Mouse (Mus musculus) midbrain, postnatal 0 days (tissue): ENCODE results near the gene Rbm25. TPM values are rescaled to one million over a fixed set of nuclear protein-coding genes. Genes with fewer than 3 reads are reported as not detected.
"Not testable (repeated sequence)": the region's sequence is repeated elsewhere in the genome, so short reads cannot be mapped to it uniquely, and the experiment has no call there.

ENCODE experiments used
- ATAC-seq: fragments of 200-750 bp; cut with Nextera tagmentation; 2 replicates; pipeline ENCODE4 v1.8.0; 2017; ENCODE audit warnings: moderate number of reproducible peaks, mild to moderate bottlenecking, moderate TSS enrichment, moderate library complexity; ENCODE audit not compliant: low FRiP score
- DNase-seq: peaks from one replicate; pipeline ENCODE4 v3.0.0-alpha.2; 2015; ENCODE audit warnings: low spot score
- H3K27ac ChIP-seq: fragments of 300-500 bp; sonication (generic); 2 replicates; pipeline ENCODE4 v1.5.1; 2014; ENCODE audit warnings: low read depth, mild to moderate bottlenecking, low read length, mixed read lengths
- H3K27me3 ChIP-seq: fragments of 300-500 bp; sonication (generic); 2 replicates; pipeline ENCODE4 v1.6.1; 2014; ENCODE audit warnings: low read length, control low read depth, mixed read lengths; ENCODE audit not compliant: insufficient read depth
- H3K36me3 ChIP-seq: fragments of 300-500 bp; sonication (generic); 2 replicates; pipeline ENCODE4 v1.6.1; 2014; ENCODE audit warnings: low read length, control low read depth, mixed read lengths; ENCODE audit not compliant: insufficient read depth
- H3K4me1 ChIP-seq: fragments of 300-500 bp; sonication (generic); 2 replicates; pipeline ENCODE4 v1.6.1; 2014; ENCODE audit warnings: mild to moderate bottlenecking, control low read depth, antibody characterized with exemption, low read length, mixed read lengths; ENCODE audit not compliant: insufficient read depth
- H3K4me2 ChIP-seq: fragments of 300-500 bp; sonication (generic); 2 replicates; pipeline ENCODE4 v1.6.1; 2014; ENCODE audit warnings: low read depth, mild to moderate bottlenecking, low read length, mixed read lengths; ENCODE audit not compliant: poor library complexity, severe bottlenecking
- H3K4me3 ChIP-seq: fragments of 300-500 bp; sonication (generic); 2 replicates; pipeline ENCODE4 v1.5.1; 2014; ENCODE audit warnings: low read depth, mild to moderate bottlenecking, low read length, moderate library complexity
- H3K9ac ChIP-seq: fragments of 300-500 bp; sonication (generic); replicated peaks from 2 replicates; pipeline ENCODE4 v1.6.1; 2014; ENCODE audit warnings: mild to moderate bottlenecking, low read length, moderate library complexity, mixed read lengths; ENCODE audit not compliant: poor library complexity, severe bottlenecking
- H3K9me3 ChIP-seq: fragments of 300-500 bp; sonication (generic); 2 replicates; pipeline ENCODE4 v1.6.1; 2016; ENCODE audit warnings: low read length, control low read depth
- CTCF ChIP-seq: IDR thresholded peaks from 2 replicates; pipeline ENCODE4 v1.5.1; 2016; ENCODE audit warnings: antibody characterized with exemption, mild to moderate bottlenecking
- WGBS: fragments of 180-500 bp; shearing (Covaris S2); extraction: QIAGEN DNeasy Blood & Tissue Kit; methylation state at CpG from one replicate; pipeline ENCODE4 v1.1.7; 2014; 5-methylcytosine and 5-hydroxymethylcytosine counted together
- polyA plus RNA-seq: library from polyadenylated mRNA; unstranded; fragments of >200 nt; fragmentation: Nextera tagmentation; extraction: Ambion mirVana; gene quantifications from 2 replicates; pipeline ENCODE4 v1.2.1, GENCODE M21; 2015
- total RNA-seq: library from RNA; depleted of rRNA; stranded (reverse); fragments of >200 nt; gene quantifications from 2 replicates; pipeline ENCODE4 v1.2.3, GENCODE M21; 2014

Rbm25 gene
- total and polyA plus RNA-seq, 2 experiments from 2014 or later = 68.2 to 231 TPM

DNA sequence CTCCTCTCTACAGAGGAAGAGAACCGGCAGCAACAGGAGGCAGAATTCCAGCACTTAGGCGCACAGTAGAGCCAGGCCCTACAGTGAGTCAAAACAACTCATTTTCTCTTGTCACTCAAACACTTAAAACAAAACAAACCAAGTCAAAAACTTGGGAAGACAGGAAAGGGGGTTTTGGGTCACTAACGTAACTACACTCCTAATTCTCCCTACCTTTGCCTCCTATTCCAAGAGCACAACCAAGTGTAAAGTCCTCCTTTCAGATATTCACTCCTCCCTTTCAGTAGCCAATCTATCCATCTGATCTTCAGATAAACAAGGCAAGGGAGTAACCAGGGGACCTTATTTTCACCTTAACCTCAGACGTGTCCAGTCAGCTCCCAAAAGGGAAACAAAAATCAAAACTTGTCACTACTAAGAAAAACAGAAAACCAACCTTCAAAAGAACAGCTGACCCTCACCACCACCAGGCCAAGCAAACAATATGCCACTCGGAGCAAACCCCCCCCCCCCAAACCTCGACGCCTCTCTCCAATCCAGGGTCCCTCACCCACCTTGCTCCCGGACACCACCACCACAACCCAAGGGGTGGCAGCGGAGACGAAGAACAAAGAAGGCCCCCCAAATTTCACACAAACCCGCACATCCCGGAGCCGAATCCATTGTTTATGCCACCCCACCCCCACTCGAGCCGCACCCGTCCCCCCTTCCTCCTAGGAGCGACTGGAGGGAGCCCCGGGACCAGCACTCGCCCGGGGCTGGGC, 34.7 kb upstream of the Rbm25 start:
- ATAC-seq (peak; percentile 34), DNase-seq (no peak)
- TF ChIP-seq CTCF = no peak
- Histone ChIP-seq H3K27ac (peak overlapping the region; percentile 90), H3K4me3 (peak overlapping the region; percentile 81), H3K4me2 (peak overlapping the region; percentile 65), H3K4me1 (no peaks in the 10 kb centered on the region; the same call in 1 of the 2 replicates), H3K36me3 (peaks cover 8% of the 10 kb centered on the region; the same call in 1 of the 2 replicates), H3K27me3 (no peaks in the 10 kb centered on the region), H3K9ac (peak overlapping the region; percentile 94), H3K9me3 (no peaks in the 10 kb centered on the region)
- 2% methylated on average over 20 of the region's 20 CpGs for WGBS

GRCm38 (mm10) chr12:83597025-83597501, 34.0 kb upstream of the Rbm25 start, which contains the start of gene Zfyve1:
TSS of gene Zfyve1 (minus strand) at chr12:83597222.
- TF ChIP-seq CTCF = peak; percentile 15; the same call in 1 of the 2 replicates
- peak within 1 kb of the TSS; percentile 94 for H3K9ac ChIP-seq
- no peaks in the 10 kb centered on the region for H3K9me3 ChIP-seq
- H3K4me2 ChIP-seq = peak within 1 kb of the TSS; percentile 65
- peak within 1 kb of the TSS; percentile 81 for H3K4me3 ChIP-seq
- no peaks in the 10 kb centered on the region; the same call in 1 of the 2 replicates for H3K4me1 ChIP-seq
- peaks cover 8% of the 10 kb centered on the region; the same call in 1 of the 2 replicates for H3K36me3 ChIP-seq
- H3K27ac ChIP-seq = peak within 1 kb of the TSS; percentile 90
- H3K27me3 ChIP-seq = no peaks in the 10 kb centered on the region
- DNase-seq (peak; percentile 99), ATAC-seq (peak; percentile 99)
- under 1% methylated on average over 28 of the region's 28 CpGs for WGBS

DNA sequence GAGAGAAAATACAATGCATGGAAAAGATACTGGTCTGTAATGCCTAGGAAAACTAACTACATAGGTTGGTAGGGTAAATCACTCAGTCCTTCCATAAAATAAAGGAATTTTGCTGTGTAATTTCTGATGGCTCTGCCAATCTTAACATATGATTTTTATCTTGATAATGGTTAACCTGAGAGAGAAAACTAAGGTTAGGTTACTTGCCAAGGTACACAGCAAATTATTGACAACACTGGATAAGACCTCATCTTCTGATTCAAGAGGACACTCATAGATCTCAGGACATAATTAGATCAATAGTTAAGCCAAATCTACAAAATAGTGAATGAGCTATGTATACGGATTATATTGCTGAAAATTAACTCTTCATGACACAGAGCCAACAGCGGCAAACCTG, 33.2 kb upstream of the Rbm25 start:
- Histone ChIP-seq H3K36me3 (peaks cover 8% of the 10 kb centered on the region; the same call in 1 of the 2 replicates), H3K27me3 (no peaks in the 10 kb centered on the region), H3K27ac (no peak overlapping the region), H3K4me3 (no peak overlapping the region), H3K4me1 (no peaks in the 10 kb centered on the region; the same call in 1 of the 2 replicates), H3K9ac (no peak overlapping the region), H3K4me2 (no peak overlapping the region), H3K9me3 (no peaks in the 10 kb centered on the region)
- no peak for TF ChIP-seq CTCF
- WGBS = 78% methylated on average over 2 of the region's 2 CpGs
- no peak for ATAC-seq
- no peak for DNase-seq

- H3K4me2 ChIP-seq = no peak overlapping the region
- 92% methylated on average over 5 of the region's 5 CpGs for WGBS
- no peak for TF ChIP-seq CTCF
Measured at GRCm38 (mm10) chr12:83602285-83602684, 28.8 kb upstream of the Rbm25 start.

DNA sequence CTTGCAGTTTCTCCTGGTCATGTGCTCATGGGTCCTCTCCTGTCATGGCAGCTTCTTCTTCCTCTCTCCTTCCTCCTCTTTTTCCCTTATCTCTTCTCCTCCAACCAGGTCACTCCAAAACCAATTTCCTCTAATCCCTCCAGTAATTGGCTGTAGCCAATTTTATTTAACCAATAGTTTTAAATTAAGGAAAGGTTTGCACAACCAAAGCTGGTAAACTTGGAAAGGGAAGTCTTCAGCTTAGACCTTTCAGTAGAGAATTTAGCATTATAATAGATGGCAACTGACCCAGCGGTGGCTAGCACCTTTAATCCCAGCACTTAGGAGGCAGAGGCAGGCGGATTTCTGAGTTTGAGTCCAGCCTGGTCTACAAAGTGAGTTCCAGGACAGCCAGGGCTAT, 24.6 kb upstream of the Rbm25 start:
- not testable (repeated sequence) for H3K4me2 ChIP-seq, DNase-seq, H3K9ac ChIP-seq, H3K27me3 ChIP-seq, H3K4me1 ChIP-seq, H3K27ac ChIP-seq, H3K9me3 ChIP-seq, ATAC-seq, H3K36me3 ChIP-seq, H3K4me3 ChIP-seq
- 92% methylated on average over 2 of the region's 2 CpGs for WGBS

More at GRCm38 (mm10) chr12:83602285-83602684, 28.8 kb upstream of the Rbm25 start:
- no peak overlapping the region for H3K9ac ChIP-seq
- DNase-seq (no peak), ATAC-seq (no peak)
- no peaks in the 10 kb centered on the region for H3K36me3 ChIP-seq
- no peak overlapping the region for H3K4me3 ChIP-seq
- no peaks in the 10 kb centered on the region for H3K4me1 ChIP-seq
- no peak overlapping the region for H3K27ac ChIP-seq
- H3K9me3 ChIP-seq = no peaks in the 10 kb centered on the region
- H3K27me3 ChIP-seq = no peaks in the 10 kb centered on the region

DNA sequence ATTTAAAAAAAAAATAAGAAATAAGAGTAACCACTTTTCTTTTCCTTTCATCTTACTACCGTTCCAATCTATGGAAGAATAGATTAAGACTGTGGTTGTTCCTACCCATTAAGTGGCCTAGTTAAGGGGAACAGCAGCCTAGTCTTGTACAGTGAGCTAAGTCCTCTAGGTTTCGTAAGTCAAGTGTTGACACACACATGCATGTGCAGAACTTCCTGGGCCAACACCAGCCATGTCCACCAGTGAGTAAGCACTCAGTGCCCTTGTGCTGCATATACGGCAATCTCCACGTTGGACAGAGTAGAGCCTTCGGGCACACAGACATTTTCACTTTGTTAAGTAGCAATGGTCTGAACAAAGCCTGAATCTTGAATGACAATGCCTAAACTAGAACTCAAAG, 13.8 kb upstream of the Rbm25 start:
- no peak overlapping the region for H3K4me3 ChIP-seq
- H3K4me1 ChIP-seq = no peaks in the 10 kb centered on the region
- WGBS = 94% methylated on average over 5 of the region's 5 CpGs
- no peak overlapping the region for H3K27ac ChIP-seq
- DNase-seq (no peak), ATAC-seq (no peak)
- H3K9me3 ChIP-seq = no peaks in the 10 kb centered on the region
- no peaks in the 10 kb centered on the region for H3K36me3 ChIP-seq
- H3K27me3 ChIP-seq = no peaks in the 10 kb centered on the region
- no peak overlapping the region for H3K9ac ChIP-seq
- H3K4me2 ChIP-seq = no peak overlapping the region
- no peak for TF ChIP-seq CTCF
